Mouse (Mus musculus): Measurements from ENCODE around the gene Nr1h4. TPM values are rescaled to one million over a fixed set of nuclear protein-coding genes. Genes with fewer than 3 reads are reported as not detected.

Gene Nr1h4
- total RNA-seq (2023), result not detected

GRCm38 (mm10) chr10:89532929-89533727 lies at the start of gene Nr1h4:
TSS of gene Nr1h4 (minus strand) at chr10:89533585.

GRCm38 (mm10) chr10:89443623-89444151 lies 89.7 kb downstream of the Nr1h4 start, which contains the start of gene Gas2l3:
TSS of gene Gas2l3 (minus strand) at chr10:89443967.

Other genes with a start within 250 kb of the Nr1h4 start
- not detected for gene Ano4, start 188.8 kb downstream of the Nr1h4 start, total RNA-seq (2023)
- 1 to 10 TPM in 1 of 2 experiments, under 1 TPM in 1; 0.86 to 1.5 TPM for gene Gas2l3, start 89.6 kb downstream of the Nr1h4 start, total RNA-seq (2023)
- not detected for gene Slc17a8, start 87.7 kb upstream of the Nr1h4 start, total RNA-seq (2023)
- 10 to 100 TPM; 37.3 to 42.2 TPM for gene Scyl2, start 152.7 kb upstream of the Nr1h4 start, total RNA-seq (2023)
- 10 to 100 TPM; 20.2 to 24.4 TPM for gene Actr6, start 198.7 kb upstream of the Nr1h4 start, total RNA-seq (2023)
- 10 to 100 TPM; 70.0 to 73.0 TPM for gene Uhrf1bp1l, start 211.4 kb upstream of the Nr1h4 start, total RNA-seq (2023)